Comparison of ENCODE assay signal across 8 mouse cellular contexts in the genomic region with DNA sequence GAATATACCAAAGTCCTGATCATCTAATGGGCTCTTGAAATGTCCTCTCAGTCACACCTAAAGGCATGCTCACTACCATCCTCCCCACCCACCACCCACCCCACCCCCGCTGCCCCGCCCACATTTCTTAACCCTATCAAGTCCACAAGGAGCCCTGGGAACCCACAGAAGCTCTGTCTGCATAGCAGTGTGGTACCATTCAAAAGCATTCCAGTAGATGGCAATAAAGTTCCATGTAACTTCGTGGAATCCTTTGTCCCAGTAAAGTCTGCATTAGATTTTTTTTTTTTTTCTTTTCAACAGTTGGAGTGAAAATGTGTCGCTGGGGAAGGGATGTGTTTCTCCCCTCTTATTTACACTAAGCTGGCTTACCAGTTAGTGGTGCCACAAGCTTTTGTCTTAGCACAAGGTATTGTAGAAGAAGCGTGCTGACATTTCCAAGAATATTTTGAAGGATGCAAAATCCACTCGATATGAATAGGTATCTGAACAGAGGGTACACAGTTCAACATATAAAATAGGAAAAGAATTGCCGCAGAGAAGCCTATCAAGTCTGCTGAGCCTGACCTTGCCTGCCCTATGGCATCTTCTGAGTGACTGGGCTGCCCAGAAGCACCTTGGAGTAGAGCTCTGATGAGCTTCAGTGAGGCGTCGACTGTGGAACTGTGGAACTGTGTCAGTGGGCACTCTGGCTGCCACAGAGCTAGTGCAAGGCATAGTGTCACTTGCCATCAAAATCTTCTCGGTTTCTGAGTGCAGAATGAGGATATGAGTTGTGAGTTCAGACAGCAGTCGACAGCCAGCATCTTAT.
A peak's percentile ranks its signal among the peaks of the same experiment; 100 is the strongest.
DNase-seq lines count a peak whose midpoint lies in the region; ATAC-seq and TF ChIP-seq lines count a peak whose summit lies in the region.

No protein-coding gene starts in this region.

- 0 out of 2 replicates have a peak, but pooled peaks have one; percentile 41 for ATAC-seq in embryonic facial prominence, embryonic 12.5 days (ENCODE audit: insufficient number of reproducible peaks, insufficient read depth, low FRiP score, low TSS enrichment)
- no peak for ATAC-seq in intestine, postnatal 0 days
- ATAC-seq in midbrain, postnatal 0 days (ENCODE audit: low FRiP score): peak; percentile 91

- H3K9me3 ChIP-seq in embryonic facial prominence, embryonic 12.5 days: no peaks in the 10 kb centered on the region
- no peaks in the 10 kb centered on the region for H3K9me3 ChIP-seq in intestine, postnatal 0 days (ENCODE audit: control insufficient read depth)
- no peaks in the 10 kb centered on the region for H3K9me3 ChIP-seq in midbrain, postnatal 0 days (ENCODE audit: low read length)

- no peaks in the 10 kb centered on the region for H3K27me3 ChIP-seq in embryonic facial prominence, embryonic 12.5 days
- H3K27me3 ChIP-seq in intestine, postnatal 0 days (replicated peaks; ENCODE audit: control insufficient read depth, insufficient read depth, low read length): no peaks in the 10 kb centered on the region
- no peaks in the 10 kb centered on the region for H3K27me3 ChIP-seq in midbrain, postnatal 0 days (ENCODE audit: insufficient read depth, low read length)

- peak; percentile 61 for DNase-seq in heart, adult 11 months
- DNase-seq in heart, adult 8-10 months (ENCODE audit: low spot score): no peak
- DNase-seq in 416B (ENCODE audit: low read depth): peak; percentile 1
- DNase-seq in midbrain, postnatal 0 days (ENCODE audit: low spot score): peak; percentile 86
- no peak for DNase-seq in spleen, postnatal 10 days (ENCODE audit: low spot score in 2 of 2)
- no peak for DNase-seq in testis, postnatal 10 days (ENCODE audit: low spot score)

- WGBS in embryonic facial prominence, embryonic 12.5 days: 19% methylated on average over 11 of the region's 11 CpGs
- 22% methylated on average over 11 of the region's 11 CpGs for WGBS in intestine, postnatal 0 days
- 11% methylated on average over 11 of the region's 11 CpGs for WGBS in midbrain, postnatal 0 days

- no peak overlapping the region for H3K4me3 ChIP-seq in embryonic facial prominence, embryonic 12.5 days
- no peak overlapping the region for H3K4me3 ChIP-seq in intestine, postnatal 0 days (ENCODE audit: low read depth, low read length)
- no peak overlapping the region for H3K4me3 ChIP-seq in midbrain, postnatal 0 days (ENCODE audit: low read depth, low read length)

- peak overlapping the region; percentile 21; the same call in 1 of the 2 replicates for H3K4me2 ChIP-seq in embryonic facial prominence, embryonic 12.5 days (replicated peaks)
- no peak overlapping the region for H3K4me2 ChIP-seq in intestine, postnatal 0 days (replicated peaks; ENCODE audit: low read depth)
- H3K4me2 ChIP-seq in midbrain, postnatal 0 days (ENCODE audit: low read depth, low read length, poor library complexity, severe bottlenecking): peak overlapping the region; percentile 29; the same call in 1 of the 2 replicates

- TF ChIP-seq CTCF in intestine, postnatal 0 days (IDR thresholded peaks at IDR 0.05; ENCODE audit: low read depth): peak; percentile 56
- TF ChIP-seq CTCF in midbrain, postnatal 0 days (IDR thresholded peaks at IDR 0.05): peak; percentile 82

- H3K36me3 ChIP-seq in embryonic facial prominence, embryonic 12.5 days: no peaks in the 10 kb centered on the region
- H3K36me3 ChIP-seq in intestine, postnatal 0 days (ENCODE audit: control insufficient read depth, insufficient read depth): no peaks in the 10 kb centered on the region
- no peaks in the 10 kb centered on the region for H3K36me3 ChIP-seq in midbrain, postnatal 0 days (ENCODE audit: insufficient read depth, low read length)

- H3K27ac ChIP-seq in embryonic facial prominence, embryonic 12.5 days: no peak overlapping the region
- no peak overlapping the region for H3K27ac ChIP-seq in intestine, postnatal 0 days (ENCODE audit: low read depth, low read length)
- H3K27ac ChIP-seq in midbrain, postnatal 0 days (ENCODE audit: low read depth, low read length): no peak overlapping the region

- H3K4me1 ChIP-seq in embryonic facial prominence, embryonic 12.5 days: no peaks in the 10 kb centered on the region
- no peaks in the 10 kb centered on the region for H3K4me1 ChIP-seq in intestine, postnatal 0 days (replicated peaks; ENCODE audit: control insufficient read depth, insufficient read depth, low read length)
- H3K4me1 ChIP-seq in midbrain, postnatal 0 days (ENCODE audit: insufficient read depth, low read length): no peaks in the 10 kb centered on the region

- no peak overlapping the region for H3K9ac ChIP-seq in embryonic facial prominence, embryonic 12.5 days
- H3K9ac ChIP-seq in intestine, postnatal 0 days (ENCODE audit: low read depth, low read length): no peak overlapping the region
- 0 out of 2 replicates have a peak overlapping the region, but pooled peaks have one; percentile 19 for H3K9ac ChIP-seq in midbrain, postnatal 0 days (replicated peaks; ENCODE audit: low read length, poor library complexity, severe bottlenecking)

Comparison
In these comparisons a context has a peak if more than half of its experiments do, and no peak if none do; other contexts are left out.
1. DNase-seq: peak in heart, adult 11 months (single experiment), 416B (single experiment) and midbrain, postnatal 0 days (single experiment); none in heart, adult 8-10 months (single experiment), spleen, postnatal 10 days (0 of 2) and testis, postnatal 10 days (single experiment).